Mouse (Mus musculus): ENCODE data around the gene Lyzl4. TPM values are rescaled to one million over a fixed set of nuclear protein-coding genes. Genes with fewer than 3 reads are reported as not detected.

Gene Lyzl4
- total and polyA plus RNA-seq, 3 experiments = not detected

- TF ChIP-seq CTCF (IDR thresholded peaks at IDR 0.05; ENCODE audit: low read depth, low read length) (no peak), TAL1 (conservative IDR thresholded peaks at IDR 0.05; ENCODE audit: low read depth, low read length) (no peak), GATA2 (IDR thresholded peaks at IDR 0.05; ENCODE audit: borderline replicate concordance, low read depth, low read length) (no peak), POLR2AphosphoS5 (IDR thresholded peaks at IDR 0.05; ENCODE audit: insufficient replicate concordance, low read depth, low read length) (no peak), GATA1 (IDR thresholded peaks at IDR 0.05; ENCODE audit: borderline replicate concordance, low read length) (no peak)
- Histone ChIP-seq H3K9me3 (replicated peaks) (peaks cover 7% of the 10 kb centered on the region), H3K4me3 (ENCODE audit: low read depth, low read length) (no peak overlapping the region), H3K4me1 (ENCODE audit: insufficient read depth, low read depth, low read length) (no peaks in the 10 kb centered on the region), H3K27me3 (ENCODE audit: insufficient read depth, low read length) (peaks cover 11% of the 10 kb centered on the region), H3K36me3 (replicated peaks) (no peaks in the 10 kb centered on the region)
- DNase-seq (ENCODE audit: low spot score) (no peak), ATAC-seq (ENCODE audit: extremely low read depth, insufficient number of reproducible peaks, low FRiP score, poor library complexity, severe bottlenecking) (no peak)
Observed at GRCm38 (mm10) chr9:121566387-121566786, 75.5 kb downstream of the Lyzl4 start.

DNA sequence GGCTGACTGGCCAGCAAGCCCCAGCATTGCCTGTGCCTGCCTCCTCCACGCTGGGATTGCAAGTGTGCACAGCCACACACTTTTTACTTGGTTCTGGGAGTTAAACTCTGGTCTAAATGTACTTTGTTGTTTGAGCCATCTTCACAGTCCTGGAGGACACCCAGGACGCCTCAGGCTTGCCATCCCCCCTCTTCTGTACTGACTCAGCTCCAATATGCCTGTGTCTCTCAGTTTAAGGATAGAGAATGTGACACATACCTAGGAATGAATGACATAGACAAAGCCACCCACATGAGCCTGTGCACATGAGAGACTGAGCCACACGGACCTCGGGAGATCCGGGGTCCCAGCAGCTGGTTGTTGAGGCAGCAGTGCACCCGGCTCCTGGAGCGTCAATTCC, 78.6 kb downstream of the Lyzl4 start:
- DNase-seq (ENCODE audit: low spot score) (no peak), ATAC-seq (ENCODE audit: extremely low read depth, insufficient number of reproducible peaks, low FRiP score, poor library complexity, severe bottlenecking) (no peak)
- H3K27me3 ChIP-seq (ENCODE audit: insufficient read depth, low read length) = peaks cover 7% of the 10 kb centered on the region; the same call in 1 of the 2 replicates
- no peak overlapping the region for H3K4me3 ChIP-seq (ENCODE audit: low read depth, low read length)
- H3K9me3 ChIP-seq (replicated peaks) = no peaks in the 10 kb centered on the region
- no peak for TF ChIP-seq TAL1 (conservative IDR thresholded peaks at IDR 0.05; ENCODE audit: low read depth, low read length)
- TF ChIP-seq POLR2AphosphoS5 (IDR thresholded peaks at IDR 0.05; ENCODE audit: insufficient replicate concordance, low read depth, low read length) = no peak
- no peak for TF ChIP-seq GATA1 (IDR thresholded peaks at IDR 0.05; ENCODE audit: borderline replicate concordance, low read length)
- TF ChIP-seq GATA2 (IDR thresholded peaks at IDR 0.05; ENCODE audit: borderline replicate concordance, low read depth, low read length) = no peak
- no peak for TF ChIP-seq CTCF (IDR thresholded peaks at IDR 0.05; ENCODE audit: low read depth, low read length)
- H3K4me1 ChIP-seq (ENCODE audit: insufficient read depth, low read depth, low read length) = no peaks in the 10 kb centered on the region
- no peaks in the 10 kb centered on the region for H3K36me3 ChIP-seq (replicated peaks)

DNA sequence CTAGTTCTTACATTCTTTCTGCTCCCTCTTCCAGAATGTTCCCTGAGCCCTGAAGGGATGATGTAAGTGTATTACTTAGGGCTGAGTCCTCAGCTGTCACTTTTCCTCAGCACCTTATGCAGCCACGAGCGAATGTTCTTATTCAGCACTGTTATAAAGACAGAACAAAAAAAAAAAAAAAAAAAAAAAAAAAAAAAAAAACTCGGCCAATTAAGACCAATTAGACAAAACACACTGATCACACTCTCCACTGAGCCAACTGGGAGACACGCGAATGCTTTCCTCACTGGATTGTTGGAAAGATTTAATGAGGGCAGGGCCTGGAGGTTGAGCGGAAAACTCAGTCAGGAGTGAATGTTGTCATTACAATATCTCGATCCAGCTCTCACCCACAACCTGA, 81.4 kb downstream of the Lyzl4 start:
- H3K9me3 ChIP-seq (replicated peaks) = no peaks in the 10 kb centered on the region

DNA sequence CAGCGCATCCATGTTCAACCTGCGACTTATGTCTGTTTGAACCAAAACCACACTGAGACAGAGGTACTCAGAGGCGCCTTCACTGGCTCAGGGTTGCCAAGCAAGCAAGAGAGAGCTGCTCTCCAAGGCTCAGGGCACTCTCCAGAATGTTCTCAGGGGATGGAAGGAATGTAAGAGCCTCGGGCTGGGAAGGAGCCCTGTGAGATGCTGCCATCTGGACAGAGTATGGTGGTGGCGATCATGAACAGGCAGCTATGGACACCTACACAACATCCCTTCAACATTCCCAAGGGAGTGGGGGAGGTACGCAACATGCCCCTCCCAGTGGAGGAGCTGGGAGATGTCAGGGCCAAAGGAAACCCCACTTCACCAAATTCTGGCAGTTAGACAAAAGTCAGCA, 83.7 kb downstream of the Lyzl4 start:
- Histone ChIP-seq H3K36me3 (replicated peaks) (no peaks in the 10 kb centered on the region), H3K9me3 (replicated peaks) (no peaks in the 10 kb centered on the region), H3K4me3 (ENCODE audit: low read depth, low read length) (no peak overlapping the region), H3K27me3 (ENCODE audit: insufficient read depth, low read length) (peaks cover 12% of the 10 kb centered on the region), H3K4me1 (ENCODE audit: insufficient read depth, low read depth, low read length) (no peaks in the 10 kb centered on the region)
- TF ChIP-seq GATA1 (IDR thresholded peaks at IDR 0.05; ENCODE audit: borderline replicate concordance, low read length) (no peak), TAL1 (conservative IDR thresholded peaks at IDR 0.05; ENCODE audit: low read depth, low read length) (no peak), GATA2 (IDR thresholded peaks at IDR 0.05; ENCODE audit: borderline replicate concordance, low read depth, low read length) (no peak), POLR2AphosphoS5 (IDR thresholded peaks at IDR 0.05; ENCODE audit: insufficient replicate concordance, low read depth, low read length) (no peak), CTCF (IDR thresholded peaks at IDR 0.05; ENCODE audit: low read depth, low read length) (no peak)
- DNase-seq (ENCODE audit: low spot score) = no peak
- ATAC-seq (ENCODE audit: extremely low read depth, insufficient number of reproducible peaks, low FRiP score, poor library complexity, severe bottlenecking) = no peak

More for the DNA sequence above, 81.4 kb downstream of the Lyzl4 start:
- no peak for DNase-seq (ENCODE audit: low spot score)
- Histone ChIP-seq H3K36me3 (replicated peaks) (no peaks in the 10 kb centered on the region), H3K4me1 (ENCODE audit: insufficient read depth, low read depth, low read length) (no peaks in the 10 kb centered on the region), H3K4me3 (ENCODE audit: low read depth, low read length) (no peak overlapping the region), H3K27me3 (ENCODE audit: insufficient read depth, low read length) (peaks cover 10% of the 10 kb centered on the region; the same call in 1 of the 2 replicates)
- no peak for ATAC-seq (ENCODE audit: extremely low read depth, insufficient number of reproducible peaks, low FRiP score, poor library complexity, severe bottlenecking)
- TF ChIP-seq TAL1 (conservative IDR thresholded peaks at IDR 0.05; ENCODE audit: low read depth, low read length) (no peak), POLR2AphosphoS5 (IDR thresholded peaks at IDR 0.05; ENCODE audit: insufficient replicate concordance, low read depth, low read length) (no peak), GATA2 (IDR thresholded peaks at IDR 0.05; ENCODE audit: borderline replicate concordance, low read depth, low read length) (no peak), CTCF (IDR thresholded peaks at IDR 0.05; ENCODE audit: low read depth, low read length) (no peak), GATA1 (IDR thresholded peaks at IDR 0.05; ENCODE audit: borderline replicate concordance, low read length) (no peak)

DNA sequence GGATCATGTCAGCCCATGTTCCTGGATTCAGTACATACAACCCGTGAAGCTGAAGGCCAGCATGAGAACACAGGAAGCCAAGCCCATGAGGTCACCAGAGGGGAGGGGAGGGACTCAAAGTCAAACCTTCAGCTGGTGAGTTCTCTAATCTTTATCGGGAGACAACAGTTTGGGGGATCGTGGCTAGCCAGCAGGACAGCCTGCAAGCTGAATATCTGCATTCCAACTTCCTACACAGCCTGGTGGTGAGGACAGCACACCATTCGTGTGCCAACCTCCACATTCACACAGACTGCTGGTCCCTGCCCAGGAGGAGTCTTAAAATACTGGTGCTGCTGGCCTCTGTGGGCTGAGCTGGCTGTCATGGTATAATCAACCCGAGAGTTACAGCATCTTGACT, 85.0 kb downstream of the Lyzl4 start:
- ATAC-seq (ENCODE audit: extremely low read depth, insufficient number of reproducible peaks, low FRiP score, poor library complexity, severe bottlenecking) (no peak), DNase-seq (ENCODE audit: low spot score) (no peak)
- H3K4me1 ChIP-seq (ENCODE audit: insufficient read depth, low read depth, low read length) = no peaks in the 10 kb centered on the region
- H3K36me3 ChIP-seq (replicated peaks) = no peaks in the 10 kb centered on the region
- H3K27me3 ChIP-seq (ENCODE audit: insufficient read depth, low read length) = peaks cover 7% of the 10 kb centered on the region
- no peak overlapping the region for H3K4me3 ChIP-seq (ENCODE audit: low read depth, low read length)
- no peak for TF ChIP-seq GATA2 (IDR thresholded peaks at IDR 0.05; ENCODE audit: borderline replicate concordance, low read depth, low read length)
- TF ChIP-seq POLR2AphosphoS5 (IDR thresholded peaks at IDR 0.05; ENCODE audit: insufficient replicate concordance, low read depth, low read length) = no peak
- no peak for TF ChIP-seq TAL1 (conservative IDR thresholded peaks at IDR 0.05; ENCODE audit: low read depth, low read length)
- TF ChIP-seq GATA1 (IDR thresholded peaks at IDR 0.05; ENCODE audit: borderline replicate concordance, low read length) = no peak
- TF ChIP-seq CTCF (IDR thresholded peaks at IDR 0.05; ENCODE audit: low read depth, low read length) = no peak
- H3K9me3 ChIP-seq (replicated peaks) = no peaks in the 10 kb centered on the region

- Histone ChIP-seq H3K4me1 (ENCODE audit: insufficient read depth, low read depth, low read length) (no peaks in the 10 kb centered on the region), H3K9me3 (replicated peaks) (no peaks in the 10 kb centered on the region), H3K27me3 (ENCODE audit: insufficient read depth, low read length) (peaks cover 8% of the 10 kb centered on the region), H3K36me3 (replicated peaks) (no peaks in the 10 kb centered on the region), H3K4me3 (ENCODE audit: low read depth, low read length) (no peak overlapping the region)
- TF ChIP-seq CTCF (IDR thresholded peaks at IDR 0.05; ENCODE audit: low read depth, low read length) = no peak
- TF ChIP-seq TAL1 (conservative IDR thresholded peaks at IDR 0.05; ENCODE audit: low read depth, low read length) = no peak
- TF ChIP-seq POLR2AphosphoS5 (IDR thresholded peaks at IDR 0.05; ENCODE audit: insufficient replicate concordance, low read depth, low read length) = no peak
- TF ChIP-seq GATA2 (IDR thresholded peaks at IDR 0.05; ENCODE audit: borderline replicate concordance, low read depth, low read length) = no peak
- no peak for TF ChIP-seq GATA1 (IDR thresholded peaks at IDR 0.05; ENCODE audit: borderline replicate concordance, low read length)
- ATAC-seq (ENCODE audit: extremely low read depth, insufficient number of reproducible peaks, low FRiP score, poor library complexity, severe bottlenecking) (no peak), DNase-seq (ENCODE audit: low spot score) (no peak)
Observed at GRCm38 (mm10) chr9:121555395-121556000, 86.4 kb downstream of the Lyzl4 start.

Data from G1E (cell line).